In genomic region chr11:97440441-97440881, GRCm38 (mm10) we compare ENCODE assay signal across 8 mouse cellular contexts. TPM values are rescaled to one million over a fixed set of nuclear protein-coding genes. Genes with fewer than 3 reads are reported as not detected.
DNase-seq lines count a peak whose midpoint lies in the region; ATAC-seq and TF ChIP-seq lines count a peak whose summit lies in the region.

No protein-coding gene starts in this region.

- TF ChIP-seq POLR2A in lung, adult 2 months (IDR thresholded peaks at IDR 0.05; ENCODE audit: borderline replicate concordance, extremely low read depth, low read depth, low read length): no peak

- peak; percentile 49 for DNase-seq in lung, adult 2 months
- DNase-seq in lung, postnatal 25 days (ENCODE audit: low spot score): no peak
- DNase-seq in hindbrain, embryonic 10.5 days (ENCODE audit: low spot score): no peak
- peak; percentile 54 for DNase-seq in lung, postnatal 0 days (ENCODE audit: low spot score)
- DNase-seq in T-cell, adult 2 months (ENCODE audit: low spot score): no peak
- DNase-seq in layer of hippocampus, adult 11-12 months (ENCODE audit: low spot score): no peak

- H3K4me3 ChIP-seq in lung, adult 2 months (replicated peaks; ENCODE audit: extremely low read depth, low read depth, low read length): peak overlapping the region; percentile 71
- H3K4me3 ChIP-seq in brown adipose tissue, adult 24 weeks (ENCODE audit: insufficient read depth, low read depth, low read length): peak overlapping the region; percentile 60
- peak overlapping the region; percentile 59 for H3K4me3 ChIP-seq in hindbrain, embryonic 10.5 days
- peak overlapping the region; percentile 82 for H3K4me3 ChIP-seq in lung, postnatal 0 days (ENCODE audit: low read depth, low read length)

- peak; percentile 22 for ATAC-seq in lung, postnatal 0 days
- no peak for ATAC-seq in cerebellum, adult (ENCODE audit: insufficient number of reproducible peaks, low FRiP score, low TSS enrichment)

- H3K9ac ChIP-seq in lung, postnatal 0 days (replicated peaks; ENCODE audit: low read depth): peak overlapping the region; percentile 78

- no peak for TF ChIP-seq CTCF in lung, adult 2 months (IDR thresholded peaks at IDR 0.05; ENCODE audit: insufficient read depth, low read length)
- TF ChIP-seq CTCF in lung, postnatal 0 days (IDR thresholded peaks at IDR 0.05): no peak

- peak overlapping the region; percentile 8; the same call in 1 of the 2 replicates for H3K27ac ChIP-seq in brown adipose tissue, adult 24 weeks (replicated peaks; ENCODE audit: low read depth, low read length)
- peak overlapping the region; percentile 84 for H3K27ac ChIP-seq in hindbrain, embryonic 10.5 days
- H3K27ac ChIP-seq in lung, postnatal 0 days (ENCODE audit: low read length): peak overlapping the region; percentile 94

- peaks cover 14% of the 10 kb centered on the region for H3K36me3 ChIP-seq in hindbrain, embryonic 10.5 days
- no peaks in the 10 kb centered on the region; the same call in 1 of the 2 replicates for H3K36me3 ChIP-seq in lung, postnatal 0 days (ENCODE audit: insufficient read depth, low read length)

- peaks cover 71% of the 10 kb centered on the region for H3K27me3 ChIP-seq in hindbrain, embryonic 10.5 days (ENCODE audit: insufficient read depth, poor library complexity, severe bottlenecking)
- no peaks in the 10 kb centered on the region for H3K27me3 ChIP-seq in lung, postnatal 0 days (replicated peaks; ENCODE audit: insufficient read depth, low read length)

- TF ChIP-seq EP300 in lung, postnatal 0 days (IDR thresholded peaks at IDR 0.05): no peak

- peak overlapping the region; percentile 94 for H3K4me2 ChIP-seq in lung, postnatal 0 days (replicated peaks; ENCODE audit: low read depth, low read length)

- WGBS in lung, adult 2 months: 1% methylated on average over 34 of the region's 34 CpGs
- WGBS in hindbrain, embryonic 10.5 days: 2% methylated on average over 34 of the region's 34 CpGs
- whole genome bisulfite sequencing in lung, postnatal 0 days: under 1% methylated on average over 34 of the region's 34 CpGs

- H3K4me1 ChIP-seq in lung, adult 2 months (ENCODE audit: control insufficient read depth, insufficient read depth, low read length): peaks cover 43% of the 10 kb centered on the region
- H3K4me1 ChIP-seq in brown adipose tissue, adult 24 weeks (ENCODE audit: control insufficient read depth, insufficient read depth, insufficient read length, low read length): peaks cover 18% of the 10 kb centered on the region
- peaks cover 76% of the 10 kb centered on the region for H3K4me1 ChIP-seq in hindbrain, embryonic 10.5 days (replicated peaks)
- H3K4me1 ChIP-seq in lung, postnatal 0 days (ENCODE audit: insufficient read depth, low read depth, low read length): peaks cover 58% of the 10 kb centered on the region

- no peaks in the 10 kb centered on the region for H3K9me3 ChIP-seq in hindbrain, embryonic 10.5 days
- no peaks in the 10 kb centered on the region for H3K9me3 ChIP-seq in lung, postnatal 0 days (ENCODE audit: low read length)

RNA-seq across cellular contexts. Expression of gene Arhgap23, which starts 25.1 kb away (rescaled TPM):
- polyA plus RNA-seq in lung, adult 2 months (2012; rRNA removed): 74.3 and 90.6 TPM in 2 replicates
- 5.5 and 6.7 TPM in 2 replicates for polyA plus RNA-seq in brown adipose tissue, adult 24 weeks (2012; ENCODE audit: insufficient read depth, insufficient read length, missing spikeins)
- polyA plus RNA-seq in hindbrain, embryonic 10.5 days (2016; fragmentation: Nextera tagmentation; extraction: Ambion mirVana): 2.7 and 4.0 TPM in 2 replicates
- 7.0 and 8.4 TPM in 2 replicates for polyA plus RNA-seq in lung, postnatal 0 days (2015; fragmentation: Nextera tagmentation; extraction: Ambion mirVana)

RNA-seq across cellular contexts. Expression of gene 4933428G20Rik, which starts 59.7 kb away (rescaled TPM):
- 0.08 TPM in 1 of 2 replicates, not detected in the other for polyA plus RNA-seq in lung, adult 2 months (2012; rRNA removed)
- not detected in 2 replicates for polyA plus RNA-seq in brown adipose tissue, adult 24 weeks (2012; ENCODE audit: insufficient read depth, insufficient read length, missing spikeins)
- polyA plus RNA-seq in hindbrain, embryonic 10.5 days (2016; fragmentation: Nextera tagmentation; extraction: Ambion mirVana): 0.59 and 0.66 TPM in 2 replicates
- 0.32 and 0.42 TPM in 2 replicates for polyA plus RNA-seq in lung, postnatal 0 days (2015; fragmentation: Nextera tagmentation; extraction: Ambion mirVana)

Comparison
In these comparisons a context has a peak if more than half of its experiments do, and no peak if none do; other contexts are left out.
1. DNase-seq: peak in lung, adult 2 months (single experiment) and lung, postnatal 0 days (single experiment); none in lung, postnatal 25 days (single experiment), hindbrain, embryonic 10.5 days (single experiment), T-cell, adult 2 months (single experiment) and layer of hippocampus, adult 11-12 months (single experiment).
2. H3K27ac ChIP-seq: peak in every context shown above with its lines; median percentile 94 in lung, postnatal 0 days; 84 in hindbrain, embryonic 10.5 days; 8 in brown adipose tissue, adult 24 weeks.
3. Peak in every context shown above with its lines, with median percentiles within 50 percentile points of each other: H3K4me3 ChIP-seq.